Mouse (Mus musculus) liver, embryonic 13.5 days (tissue): ENCODE results near the gene Hebp2. TPM values are rescaled to one million over a fixed set of nuclear protein-coding genes. Genes with fewer than 3 reads are reported as not detected.

ENCODE experiments used
- polyA plus RNA-seq: library from polyadenylated mRNA; unstranded; fragments of >200 nt; fragmentation: Nextera tagmentation; extraction: Ambion mirVana; gene quantifications from 2 replicates; pipeline ENCODE4 v1.2.1, GENCODE M21; 2015

Hebp2 gene
- polyA plus RNA-seq, 1 experiment from 2014 or later, result 2.0 TPM

Other genes with a start within 250 kb of the Hebp2 start
- gene Nhsl1, start 227.1 kb downstream of the Hebp2 start, polyA plus RNA-seq, result 0.50 and 0.52 TPM in 2 replicates
- 0.02 TPM in 2 replicates for gene Arfgef3, start 197.9 kb upstream of the Hebp2 start, polyA plus RNA-seq
- gene Gm4922, start 240.7 kb upstream of the Hebp2 start, polyA plus RNA-seq, result not detected in 2 replicates